Mouse (Mus musculus) granulocyte monocyte progenitor cell, adult 5-6 weeks (primary cell): Measurements from ENCODE around the gene Tsnax. TPM values are rescaled to one million over a fixed set of nuclear protein-coding genes. Genes with fewer than 3 reads are reported as not detected.

Source experiments
- ATAC-seq: replicated peaks from 2 replicates; pipeline ENCODE4 v1.8.0; 2016; ENCODE audit warnings: mild to moderate bottlenecking, moderate TSS enrichment, inconsistent platforms; ENCODE audit not compliant: poor library complexity, severe bottlenecking
- total RNA-seq, 2 experiments: library from RNA; stranded (forward) in 1 of 2; stranded (reverse) in 1 of 2; fragments of 200-712, 200-1000 nt in 1 of 2; fragments of >200 nt in 1 of 2; fragmentation: Nextera tagmentation in 1 of 2; gene quantifications; 2 replicates each; pipeline ENCODE4 v1.2.3; 2014 to 2017

Tsnax gene
- total RNA-seq, 2 experiments from 2014 or later: 53.0 to 77.1 TPM

DNA sequence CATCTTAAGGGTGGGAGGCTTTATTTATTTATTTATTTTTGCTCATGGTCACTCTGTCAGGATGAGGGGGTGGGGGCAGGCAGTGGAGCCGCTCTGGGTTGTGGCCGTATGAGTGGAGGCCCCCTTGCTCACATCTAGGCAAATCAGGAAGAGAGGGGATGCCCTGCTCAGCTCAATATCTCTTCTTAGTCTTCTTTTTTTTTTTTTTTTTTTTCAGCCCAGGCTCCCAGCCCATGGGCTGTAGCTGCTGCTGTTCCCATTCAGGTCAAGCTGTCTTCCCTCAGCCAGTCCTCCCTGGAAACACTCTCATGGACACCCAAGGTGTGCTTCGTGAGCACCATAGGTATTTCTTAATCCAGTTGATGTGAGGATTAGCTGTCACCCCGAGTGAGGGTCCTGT, 62.6 kb downstream of the Tsnax start:
- ATAC-seq: no peak

DNA sequence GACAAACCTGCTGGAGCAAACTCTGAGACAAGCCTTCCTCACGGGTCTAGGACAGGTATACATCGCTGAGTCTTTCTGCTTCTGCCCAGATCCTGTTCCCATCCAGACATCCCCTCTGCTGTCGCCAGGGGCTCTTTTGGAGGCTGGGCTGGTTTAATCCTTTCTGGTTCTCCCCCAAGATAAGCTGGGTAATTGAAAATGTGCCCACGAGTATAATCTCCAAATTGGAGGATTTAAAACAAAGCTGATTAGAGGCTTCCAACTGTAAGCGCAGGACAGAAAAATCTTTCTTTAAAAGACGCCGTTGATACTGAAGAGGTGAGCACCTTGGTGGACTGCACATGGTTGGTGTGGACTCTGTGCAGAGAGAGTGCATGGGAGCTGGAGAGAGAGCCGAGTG, 64.5 kb downstream of the Tsnax start:
- no peak for ATAC-seq

DNA sequence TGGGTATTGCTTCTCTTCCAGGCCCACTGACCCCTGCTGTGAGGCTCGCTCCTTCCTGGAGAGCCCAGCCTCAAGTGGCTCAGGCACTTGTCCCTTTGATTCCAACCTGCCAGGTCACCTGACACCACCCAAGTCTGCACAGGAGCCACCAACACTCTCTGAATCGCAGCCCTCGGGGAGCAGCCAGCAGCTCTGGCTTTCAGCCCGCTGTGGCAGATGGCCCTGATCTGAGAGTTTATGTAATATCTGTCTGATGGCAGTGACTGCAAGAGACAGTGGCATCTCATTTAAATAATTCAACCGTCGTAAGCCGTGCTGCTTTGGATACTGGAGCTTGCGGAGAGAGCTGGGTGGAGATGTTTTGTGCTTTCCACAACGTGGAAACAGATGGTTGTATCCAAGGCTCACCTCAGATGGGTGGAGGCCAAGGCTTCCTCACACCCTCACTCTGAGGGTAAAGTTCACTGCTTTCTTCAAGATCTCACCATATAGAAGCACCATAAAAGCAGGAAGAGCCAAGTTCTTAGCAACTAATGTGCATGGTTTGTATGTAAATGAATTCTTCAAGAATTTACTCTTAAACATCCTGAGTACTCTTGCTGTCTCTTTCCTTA, 66.1 kb downstream of the Tsnax start:
- no peak for ATAC-seq

DNA sequence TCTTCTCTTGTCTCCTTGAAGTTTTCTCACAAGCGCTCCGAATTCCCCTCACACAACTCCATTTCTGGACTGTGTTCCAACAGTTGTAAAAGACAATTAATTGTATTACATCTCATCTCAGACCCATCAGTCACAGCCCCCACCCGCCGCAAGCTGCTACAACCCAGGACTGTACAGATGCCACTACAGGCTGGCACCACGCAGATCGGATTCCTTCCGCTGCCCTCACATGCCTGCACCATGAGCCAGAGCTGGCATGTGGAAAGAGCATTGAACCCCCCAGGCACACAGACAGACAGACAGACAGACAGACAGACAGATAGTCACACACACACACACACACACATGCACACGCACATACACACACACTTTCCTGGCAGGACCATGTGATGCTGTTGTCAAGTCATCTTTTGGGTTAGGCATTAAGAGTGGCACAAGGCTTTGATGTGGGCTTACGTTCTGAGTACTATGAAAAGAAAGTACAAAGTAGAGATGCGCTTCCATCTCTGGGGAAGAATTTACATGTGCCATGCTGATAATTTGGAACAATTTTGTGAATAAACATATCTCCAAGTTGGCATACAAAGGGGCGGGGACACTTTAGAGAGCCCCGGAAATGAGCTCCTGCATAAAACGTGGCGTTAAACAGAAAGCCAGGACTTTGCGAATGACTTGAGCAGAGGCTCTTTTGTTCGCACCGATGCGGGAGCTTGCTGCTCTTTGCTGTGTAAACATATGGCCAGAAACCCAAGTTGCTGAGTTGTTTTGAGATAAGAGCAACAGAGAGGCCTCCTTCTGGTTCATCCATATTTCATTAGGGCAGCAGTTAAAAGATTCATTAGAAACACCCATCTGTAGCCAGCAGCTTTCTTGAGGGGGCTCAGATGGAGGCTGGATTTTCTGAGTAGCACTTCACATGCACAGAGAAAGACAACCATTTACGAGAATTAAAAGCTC, 67.9 kb downstream of the Tsnax start:
- no peak for ATAC-seq

DNA sequence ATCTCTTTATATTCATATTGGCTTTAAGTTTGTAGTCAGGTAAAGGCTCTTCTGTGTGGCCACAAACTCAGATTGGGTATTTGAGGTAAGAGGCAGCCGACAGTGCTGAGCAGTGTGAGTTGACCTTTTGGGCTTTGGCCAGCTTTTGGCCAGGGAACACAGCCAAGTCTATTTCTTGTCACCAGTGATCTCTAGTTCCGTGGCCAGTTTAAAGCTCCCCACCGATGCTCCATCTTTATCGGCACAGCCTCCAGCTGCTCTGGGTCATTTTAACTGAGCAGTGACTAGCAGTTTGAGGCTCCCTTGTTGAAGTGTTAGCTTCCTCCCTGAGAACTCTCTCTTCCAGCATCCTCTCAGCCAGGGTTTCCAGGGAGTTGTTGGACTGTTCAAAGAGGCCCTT, 70.9 kb downstream of the Tsnax start:
- peak; percentile 36; the same call in 1 of the 2 replicates for ATAC-seq

Other genes with a start within 250 kb of the Tsnax start
- gene Trim67, start 219.9 kb upstream of the Tsnax start, total RNA-seq (2014; fragmentation: Nextera tagmentation): not detected in 2 replicates
- gene Trim67, start 219.9 kb upstream of the Tsnax start, total RNA-seq (2017): not detected in 2 replicates
- gene Gnpat, start 150.0 kb upstream of the Tsnax start, total RNA-seq (2014; fragmentation: Nextera tagmentation): 116 and 145 TPM in 2 replicates
- gene Gnpat, start 150.0 kb upstream of the Tsnax start, total RNA-seq (2017): 92.3 and 115 TPM in 2 replicates
- gene 2810004N23Rik, start 149.9 kb upstream of the Tsnax start, total RNA-seq (2014; fragmentation: Nextera tagmentation): 46.8 and 49.8 TPM in 2 replicates
- gene 2810004N23Rik, start 149.9 kb upstream of the Tsnax start, total RNA-seq (2017): 65.8 and 75.4 TPM in 2 replicates
- 9.6 and 16.2 TPM in 2 replicates for gene Exoc8, start 115.3 kb upstream of the Tsnax start, total RNA-seq (2014; fragmentation: Nextera tagmentation)
- gene Exoc8, start 115.3 kb upstream of the Tsnax start, total RNA-seq (2017): 14.7 and 16.0 TPM in 2 replicates
- gene Sprtn, start 115.1 kb upstream of the Tsnax start, total RNA-seq (2014; fragmentation: Nextera tagmentation): 18.5 and 18.8 TPM in 2 replicates
- gene Sprtn, start 115.1 kb upstream of the Tsnax start, total RNA-seq (2017): 20.9 and 21.8 TPM in 2 replicates
- gene Egln1, start 63.7 kb upstream of the Tsnax start, total RNA-seq (2014; fragmentation: Nextera tagmentation): 24.1 and 24.6 TPM in 2 replicates
- 16.3 and 23.5 TPM in 2 replicates for gene Egln1, start 63.7 kb upstream of the Tsnax start, total RNA-seq (2017)
- gene Disc1, start 41.2 kb downstream of the Tsnax start, total RNA-seq (2014; fragmentation: Nextera tagmentation): 5.1 and 6.1 TPM in 2 replicates
- gene Disc1, start 41.2 kb downstream of the Tsnax start, total RNA-seq (2017): 1.1 and 3.0 TPM in 2 replicates